In the genomic region with DNA sequence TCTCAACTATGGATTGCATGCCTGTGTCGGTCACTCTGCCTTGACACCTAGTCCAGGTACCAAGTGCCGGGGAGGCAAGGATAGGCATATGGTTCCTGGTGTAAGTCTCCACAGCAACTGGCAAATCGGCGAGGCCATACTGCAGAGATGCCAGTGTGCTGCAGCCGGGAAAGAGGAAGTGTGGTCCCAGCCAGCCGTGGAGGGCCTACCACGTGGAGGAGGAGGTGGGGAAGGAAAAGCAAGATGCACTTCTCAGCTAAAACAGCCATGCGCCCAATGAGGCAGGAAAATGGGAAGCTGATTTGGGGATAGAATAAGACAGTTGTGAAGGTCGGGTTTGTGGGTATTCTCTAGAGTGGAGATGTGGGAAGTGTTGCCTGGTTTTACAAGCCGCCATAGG, we compare ENCODE assay signal across 15 mouse cellular contexts.
DNase-seq lines count a peak whose midpoint lies in the region; ATAC-seq lines count a peak whose summit lies in the region.
"Had no signal": no experiment of that assay in that cellular context is flagged by ENCODE, and none has a peak within 500 bp of the region (broad histone marks: within the 10 kb centered on the region; RNA-seq: fewer than 3 reads in every experiment).

No protein-coding gene starts in this region.

- ATAC-seq in liver, embryonic 15.5 days (ENCODE audit: insufficient read depth), result no peak
- ATAC-seq: forebrain, embryonic 15.5 days had no signal

- no peaks in the 10 kb centered on the region for H3K27me3 ChIP-seq in liver, embryonic 15.5 days
- no peaks in the 10 kb centered on the region for H3K27me3 ChIP-seq in limb, embryonic 10.5 days (ENCODE audit: low read depth, poor library complexity, severe bottlenecking)
- H3K27me3 ChIP-seq: forebrain, embryonic 15.5 days; hindbrain, embryonic 15.5 days; stomach, embryonic 15.5 days had no signal

- no peak overlapping the region for H3K9ac ChIP-seq in liver, embryonic 15.5 days
- H3K9ac ChIP-seq: forebrain, embryonic 15.5 days; hindbrain, embryonic 15.5 days; stomach, embryonic 15.5 days had no signal

- H3K9me3 ChIP-seq in liver, embryonic 15.5 days (replicated peaks), result no peaks in the 10 kb centered on the region
- no peaks in the 10 kb centered on the region for H3K9me3 ChIP-seq in limb, embryonic 10.5 days (replicated peaks)
- H3K9me3 ChIP-seq: forebrain, embryonic 15.5 days; hindbrain, embryonic 15.5 days; stomach, embryonic 15.5 days had no signal

- H3K36me3 ChIP-seq in liver, embryonic 15.5 days (replicated peaks), result 0 out of 2 replicates have a peak, but pooled peaks cover 4% of the 10 kb centered on the region
- H3K36me3 ChIP-seq in limb, embryonic 10.5 days, result no peaks in the 10 kb centered on the region
- H3K36me3 ChIP-seq: forebrain, embryonic 15.5 days; hindbrain, embryonic 15.5 days; stomach, embryonic 15.5 days had no signal

- peak; percentile 30 to 33 for DNase-seq in lung, postnatal 4 days
- DNase-seq in lung, postnatal 10 days, result no peak
- DNase-seq in R1 (ENCODE audit: low read depth, low spot score), result peak; percentile 72
- no peak for DNase-seq in limb, embryonic 10.5 days (ENCODE audit: low spot score)
- no peak for DNase-seq in left cerebral cortex, adult 9 months (ENCODE audit: low spot score in 2 of 2)
- no peak for DNase-seq in cerebellum, adult 9-10 months
- DNase-seq: cerebellum, adult 9-11 months; midbrain, embryonic 14.5 days; right cerebral cortex, postnatal 4 days; thymus, postnatal 25 days had no signal

- H3K4me2 ChIP-seq in liver, embryonic 15.5 days, result peak overlapping the region; percentile 3; the same call in 1 of the 2 replicates
- H3K4me2 ChIP-seq: forebrain, embryonic 15.5 days; heart, embryonic 11.5 days; hindbrain, embryonic 15.5 days; stomach, embryonic 15.5 days had no signal

- peak overlapping the region; percentile 19; the same call in 1 of the 2 replicates for H3K27ac ChIP-seq in liver, embryonic 15.5 days (replicated peaks)
- H3K27ac ChIP-seq in limb, embryonic 10.5 days, result no peak overlapping the region
- H3K27ac ChIP-seq: forebrain, embryonic 15.5 days; hindbrain, embryonic 15.5 days; stomach, embryonic 15.5 days had no signal

- H3K4me1 ChIP-seq in liver, embryonic 15.5 days (replicated peaks), result peaks cover 66% of the 10 kb centered on the region
- H3K4me1 ChIP-seq in limb, embryonic 10.5 days, result peaks cover 12% of the 10 kb centered on the region
- H3K4me1 ChIP-seq: forebrain, embryonic 15.5 days; hindbrain, embryonic 15.5 days had no signal

- no peak overlapping the region for H3K4me3 ChIP-seq in liver, embryonic 15.5 days (replicated peaks)
- no peak overlapping the region for H3K4me3 ChIP-seq in limb, embryonic 10.5 days
- H3K4me3 ChIP-seq: forebrain, embryonic 15.5 days; hindbrain, embryonic 15.5 days; stomach, embryonic 15.5 days had no signal

- WGBS in liver, embryonic 15.5 days (ENCODE audit: insufficient replicate concordance), result 30% methylated on average over 10 of the region's 10 CpGs
- 72% methylated on average over 10 of the region's 10 CpGs for WGBS in limb, embryonic 10.5 days

Comparison
In these comparisons a context has a peak if more than half of its experiments do, and no peak if none do; other contexts are left out.
1. DNase-seq: peak in lung, postnatal 4 days (2 of 2) and R1 (single experiment); none in lung, postnatal 10 days (single experiment), limb, embryonic 10.5 days (single experiment), left cerebral cortex, adult 9 months (0 of 2) and cerebellum, adult 9-10 months (single experiment).